Mouse (Mus musculus) lung, adult 2 months (tissue): ENCODE results near the gene Rmi1. TPM values are rescaled to one million over a fixed set of nuclear protein-coding genes. Genes with fewer than 3 reads are reported as not detected.
"Not testable (repeated sequence)": the region's sequence is repeated elsewhere in the genome, so short reads cannot be mapped to it uniquely, and the experiment has no call there.

ENCODE experiments used
- DNase-seq: peaks from one replicate; pipeline ENCODE4 v3.0.0; 2022
- H3K4me1 ChIP-seq: fragments of 200-500 bp; 2 replicates; pipeline ENCODE4 v1.6.1; 2011; ENCODE audit warnings: low read length; ENCODE audit not compliant: control insufficient read depth, insufficient read depth
- H3K4me3 ChIP-seq: fragments of 200-500 bp; replicated peaks from 2 replicates; pipeline ENCODE3; 2011; ENCODE audit warnings: low read depth, mild to moderate bottlenecking, control low read depth, low read length; ENCODE audit errors: extremely low read depth
- CTCF ChIP-seq: fragments of 200-500 bp; IDR thresholded peaks from 2 replicates; pipeline ENCODE4 v1.5.1; 2011; ENCODE audit warnings: mild to moderate bottlenecking, low read length, control low read depth; ENCODE audit not compliant: insufficient read depth
- POLR2A ChIP-seq: fragments of 200-500 bp; IDR thresholded peaks from 2 replicates; pipeline ENCODE4 v1.6.1; 2011; ENCODE audit warnings: low read depth, mild to moderate bottlenecking, control low read depth, low read length, borderline replicate concordance; ENCODE audit errors: extremely low read depth
- WGBS: fragments of 180-500 bp; shearing (Covaris S2); methylation state at CpG from one replicate; pipeline ENCODE4 v1.1.7; 2018; 5-methylcytosine and 5-hydroxymethylcytosine counted together
- polyA plus RNA-seq: library from polyadenylated mRNA; depleted of rRNA; stranded (reverse); fragments of >200 nt; gene quantifications from 2 replicates; pipeline ENCODE4 v1.2.3, GENCODE M21; 2012; rRNA removed

Rmi1 gene
- 8.7 and 9.7 TPM in 2 replicates for polyA plus RNA-seq

DNA sequence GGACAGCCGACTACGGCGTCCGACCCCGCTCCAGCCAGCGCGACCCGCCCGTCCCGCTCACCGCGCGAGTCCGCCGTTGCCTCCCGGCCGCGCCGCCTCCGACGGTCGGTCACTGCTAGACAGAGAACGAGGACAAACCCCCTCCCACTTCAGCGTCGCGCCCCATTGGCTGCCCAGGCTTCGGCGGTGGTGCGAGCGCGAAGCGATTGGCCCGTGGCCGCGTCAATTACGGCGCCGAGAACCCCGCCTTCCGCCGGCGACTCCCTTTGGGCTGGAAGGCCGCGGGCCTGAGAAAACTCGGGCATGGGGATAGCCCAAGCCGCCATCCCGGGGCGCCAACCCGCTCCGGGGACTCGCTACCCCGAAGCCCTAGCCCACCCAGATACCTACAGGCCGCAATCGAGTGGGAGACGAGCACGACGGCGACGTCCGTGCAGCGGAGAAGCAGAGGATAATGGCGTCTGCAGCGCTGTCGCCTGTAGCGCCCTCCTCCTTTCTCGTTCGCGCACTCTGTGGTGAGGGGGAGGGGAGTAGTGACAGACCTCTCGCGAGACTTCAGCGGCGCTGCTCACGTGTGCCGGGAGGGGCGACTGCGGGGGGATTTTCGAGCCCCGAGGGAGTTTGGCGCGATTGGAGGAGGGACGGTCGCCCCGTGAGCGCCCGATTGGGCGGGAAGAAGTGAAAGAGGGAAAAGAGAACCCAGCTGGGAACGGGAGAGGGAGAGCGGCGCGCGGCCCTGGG is at the start of gene Rmi1:
TSS of gene Rmi1 (plus strand) at position 246 of the 741 bp plus-strand sequence.
- Histone ChIP-seq H3K4me3 (peak within 1 kb of the TSS; percentile 99), H3K4me1 (no peaks in the 10 kb centered on the region; the same call in 1 of the 2 replicates)
- peak; percentile 100 for TF ChIP-seq POLR2A
- no peak for TF ChIP-seq CTCF
- peak; percentile 99 for DNase-seq
- WGBS: under 1% methylated on average over 90 of the region's 91 CpGs

DNA sequence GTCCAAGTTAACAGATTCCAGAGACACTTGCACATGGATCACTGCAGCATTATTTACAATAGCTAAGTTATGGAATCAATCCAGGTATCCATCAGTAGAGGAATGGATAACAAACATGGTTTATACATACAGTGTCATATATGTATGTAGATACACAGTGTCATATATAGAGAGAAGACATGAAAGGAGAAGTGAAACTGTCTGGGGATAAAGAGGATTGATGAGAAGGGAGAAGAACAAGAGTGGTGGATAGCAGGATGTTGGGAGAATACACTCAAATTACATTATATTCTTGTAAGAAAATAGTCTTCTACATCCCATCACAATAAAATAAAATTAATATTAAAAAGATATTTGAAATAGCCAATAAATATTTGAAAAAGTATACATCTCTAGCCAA is 49.1 kb upstream of the Rmi1 start:
- no peak for TF ChIP-seq CTCF
- TF ChIP-seq POLR2A: no peak
- no peak overlapping the region for H3K4me3 ChIP-seq
- no peaks in the 10 kb centered on the region for H3K4me1 ChIP-seq
- DNase-seq: no peak

DNA sequence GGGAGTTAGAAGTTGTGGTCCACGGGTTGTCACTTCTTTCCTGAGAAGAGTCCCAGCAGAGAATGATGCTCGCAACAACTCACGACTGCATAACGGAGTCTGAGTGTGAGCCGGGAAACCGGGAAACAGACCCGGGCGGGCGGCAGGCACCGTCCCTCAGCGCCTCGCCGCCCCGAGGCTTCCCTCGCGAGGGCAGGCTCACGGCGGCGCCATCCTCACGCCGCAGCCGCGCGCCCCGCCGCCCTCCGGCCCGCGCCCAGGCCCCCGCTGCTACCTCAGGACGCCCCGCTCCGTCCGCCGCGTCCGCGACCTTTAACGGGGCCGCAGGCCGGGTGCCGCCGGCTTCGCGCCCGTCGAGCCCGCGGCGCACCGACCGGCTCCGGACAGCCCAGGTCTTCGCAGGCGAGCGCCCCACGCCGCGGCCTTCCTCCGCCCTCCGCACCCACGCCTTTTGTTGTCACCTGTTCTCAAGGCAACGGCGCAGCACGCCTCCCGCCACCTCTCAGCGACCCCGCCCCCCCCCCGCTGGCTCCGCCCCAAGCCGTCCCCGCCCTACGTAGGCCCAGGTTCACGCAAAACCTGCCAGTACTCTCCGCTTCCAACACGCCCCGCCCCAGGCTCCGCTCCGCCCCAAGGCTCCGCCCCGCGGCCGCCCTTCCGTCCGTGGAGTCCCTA is 43.3 kb upstream of the Rmi1 start, which contains the start of gene Kif27:
TSS of gene Kif27 (minus strand) at position 494 of the 675 bp plus-strand sequence.
- WGBS: 2% methylated on average over 79 of the region's 85 CpGs
- H3K4me1 ChIP-seq: peaks cover 2% of the 10 kb centered on the region
- TF ChIP-seq CTCF (no peak), POLR2A (no peak)
- H3K4me3 ChIP-seq: peak within 1 kb of the TSS; percentile 58
- DNase-seq: peak; percentile 83

DNA sequence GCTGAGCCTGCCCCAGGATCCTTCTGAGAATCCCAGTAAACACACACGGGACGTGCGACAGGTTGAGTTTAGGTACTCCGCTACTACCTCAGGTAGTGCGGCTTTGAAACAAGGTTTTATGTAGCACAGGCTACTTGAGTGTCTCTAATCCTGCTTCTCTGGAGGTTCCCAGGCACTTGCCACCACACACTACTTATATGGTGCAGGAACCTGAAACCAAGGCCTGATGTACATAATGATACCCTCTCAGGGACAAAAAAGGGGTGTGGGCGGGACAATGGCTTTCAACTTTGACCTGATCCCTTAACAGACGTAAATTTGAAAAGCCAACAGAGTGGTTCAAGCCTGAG is 42.8 kb upstream of the Rmi1 start:
- DNase-seq: no peak
- TF ChIP-seq CTCF: no peak
- no peak for TF ChIP-seq POLR2A
- H3K4me3 ChIP-seq: peak overlapping the region; percentile 58
- peaks cover 2% of the 10 kb centered on the region for H3K4me1 ChIP-seq
- WGBS: 13% methylated on average over 7 of the region's 7 CpGs

DNA sequence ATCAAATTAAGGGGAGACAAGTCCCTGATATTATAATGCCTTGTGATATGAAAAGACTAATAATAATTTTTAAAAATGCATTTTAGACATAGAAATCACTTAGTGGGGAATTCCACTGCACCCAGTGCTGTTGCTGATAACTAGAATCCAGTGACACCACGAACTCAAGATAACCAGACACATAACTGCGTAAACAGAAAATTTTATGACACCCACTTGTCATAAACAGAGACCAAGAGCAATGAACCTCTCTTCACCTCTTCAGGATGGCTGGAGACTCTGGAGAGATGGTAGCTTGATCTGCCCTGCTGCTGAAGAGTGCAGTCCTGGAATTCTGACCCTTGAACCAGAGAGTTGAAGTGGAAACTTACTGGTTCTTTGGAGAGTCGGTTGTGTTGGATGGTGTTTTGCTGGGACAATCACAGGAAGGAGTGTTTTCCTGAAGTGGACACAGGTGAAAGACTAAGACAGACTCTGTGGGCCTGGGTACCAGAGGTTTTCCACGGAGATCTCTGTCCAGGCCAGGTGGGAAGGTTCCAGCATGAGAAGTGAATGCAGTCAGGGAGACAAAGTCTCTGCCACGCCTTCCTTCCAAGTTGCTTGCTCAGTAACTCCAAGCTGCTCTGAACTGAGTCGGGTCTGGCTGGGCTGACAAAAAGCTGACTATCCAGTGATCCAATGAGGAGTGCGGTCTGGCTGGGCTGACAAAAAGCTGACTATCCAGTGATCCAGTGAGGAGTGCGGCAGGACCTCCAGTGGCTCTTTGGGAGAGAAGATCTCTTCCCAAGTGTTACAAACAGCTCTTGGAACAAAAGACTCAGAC is 37.5 kb upstream of the Rmi1 start:
- Histone ChIP-seq H3K4me3 (no peak overlapping the region), H3K4me1 (no peaks in the 10 kb centered on the region)
- DNase-seq: no peak
- TF ChIP-seq POLR2A (no peak), CTCF (no peak)
- 64% methylated on average over 8 of the region's 8 CpGs for WGBS

DNA sequence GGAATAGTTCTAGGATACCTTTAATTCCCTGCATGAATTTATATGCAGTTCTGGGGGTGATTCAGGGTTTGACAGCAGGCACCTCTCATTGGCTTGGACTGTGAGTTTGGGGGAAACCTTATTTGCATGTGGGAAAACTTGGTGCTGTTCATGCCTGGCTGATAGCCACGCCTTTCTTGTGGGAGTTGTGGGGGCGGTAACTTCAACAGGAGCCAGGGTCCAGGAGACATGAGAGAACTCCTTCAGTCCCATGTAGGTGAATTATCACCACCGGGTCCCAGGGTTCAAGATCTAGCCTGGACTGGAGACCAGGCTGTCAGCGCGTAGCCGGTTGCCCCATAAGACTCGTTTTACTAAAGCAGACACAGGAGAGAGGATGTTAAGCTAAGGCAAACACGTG is 36.9 kb upstream of the Rmi1 start:
- WGBS: 79% methylated on average over 8 of the region's 8 CpGs
- not testable (repeated sequence) for DNase-seq, H3K4me3 ChIP-seq, H3K4me1 ChIP-seq

DNA sequence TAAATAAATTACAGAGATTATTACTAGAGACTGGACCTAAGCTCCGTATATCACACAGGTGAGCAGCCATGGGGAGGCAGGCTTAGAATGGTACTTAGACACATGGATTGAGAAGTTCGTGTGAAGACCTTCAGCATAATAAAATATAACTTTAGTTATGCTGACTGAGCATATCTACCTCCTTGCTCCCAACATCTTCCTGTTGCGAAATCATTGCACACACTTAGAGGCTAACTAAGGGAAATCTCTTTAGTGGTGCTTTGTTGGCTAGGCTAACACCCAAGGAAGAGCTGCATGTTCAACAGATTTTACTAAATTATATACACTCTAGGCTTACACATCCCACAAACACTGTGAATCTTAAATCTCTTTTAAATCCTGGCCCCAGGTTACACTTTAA is 35.7 kb upstream of the Rmi1 start:
- 74% methylated on average over 3 of the region's 3 CpGs for WGBS
- TF ChIP-seq CTCF (no peak), POLR2A (no peak)
- DNase-seq: no peak
- Histone ChIP-seq H3K4me1 (no peaks in the 10 kb centered on the region), H3K4me3 (no peak overlapping the region)

DNA sequence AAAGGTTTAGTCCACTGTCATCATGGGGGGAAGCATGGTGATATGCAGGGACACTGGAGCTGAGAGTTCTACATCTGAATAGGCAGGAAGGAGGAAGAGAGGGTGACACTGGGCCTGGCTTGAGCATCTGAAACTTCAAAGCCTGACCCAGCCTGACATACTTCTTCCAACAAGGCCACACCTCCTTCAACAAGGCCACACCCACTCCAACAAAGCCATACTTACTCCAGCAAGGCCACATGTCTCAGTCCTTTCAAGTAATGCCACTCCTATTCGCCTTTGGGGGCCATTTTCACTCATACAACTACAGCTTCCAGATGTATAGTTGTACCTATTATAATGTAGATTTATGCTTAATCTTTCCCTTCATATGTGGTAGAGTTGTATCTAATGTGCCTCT is 34.4 kb upstream of the Rmi1 start:
- DNase-seq: no peak
- H3K4me1 ChIP-seq: no peaks in the 10 kb centered on the region
- no peak overlapping the region for H3K4me3 ChIP-seq
- TF ChIP-seq POLR2A (no peak), CTCF (no peak)
- WGBS: 41% methylated on average over 1 of the region's 1 CpGs

DNA sequence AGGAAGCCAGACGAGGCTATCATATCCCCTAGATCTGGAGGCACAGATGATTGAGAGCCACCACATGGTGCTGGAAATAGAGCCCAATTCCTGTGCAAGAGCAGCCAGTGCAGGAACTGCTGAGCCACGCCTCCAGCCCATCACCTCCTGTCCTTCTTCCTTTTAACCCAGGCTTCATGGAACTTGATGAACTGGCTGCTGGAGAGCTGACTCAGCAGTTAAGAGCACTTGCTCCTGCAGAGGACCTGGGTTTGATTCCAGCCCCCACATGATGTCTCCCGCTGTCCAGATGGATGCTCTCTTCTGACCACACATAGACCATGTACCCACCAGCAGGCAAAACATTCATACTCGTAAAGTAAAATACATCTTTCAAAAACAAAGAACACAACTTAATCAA is 33.2 kb upstream of the Rmi1 start:
- 58% methylated on average over 4 of the region's 4 CpGs for WGBS
- TF ChIP-seq CTCF (no peak), POLR2A (no peak)
- H3K4me1 ChIP-seq: peaks cover 4% of the 10 kb centered on the region; the same call in 1 of the 2 replicates
- H3K4me3 ChIP-seq: no peak overlapping the region
- DNase-seq: no peak
